Mouse (Mus musculus): Measurements from ENCODE around the gene Tns4. TPM values are rescaled to one million over a fixed set of nuclear protein-coding genes. Genes with fewer than 3 reads are reported as not detected.

Tns4 gene
- total RNA-seq, 1 experiment: 1.2 TPM

GRCm38 (mm10) chr11:99131463-99131840, 42.3 kb upstream of the Tns4 start:
- Histone ChIP-seq H3K27ac (ENCODE audit: insufficient read depth, low read depth, low read length, poor library complexity, severe bottlenecking) (no peak overlapping the region), H3K36me3 (ENCODE audit: control insufficient read depth, insufficient read depth, low read length, poor library complexity, severe bottlenecking) (no peaks in the 10 kb centered on the region), H3K4me3 (ENCODE audit: insufficient read depth in 1 of 2, low read depth in 1 of 2, low read length in 2 of 2, poor library complexity in 1 of 2, severe bottlenecking in 1 of 2) (peak overlapping the region in 1 of 2 experiments; percentile 42; a peak in 2 of 4 replicates), H3K4me1 (ENCODE audit: control insufficient read depth in 2 of 2, insufficient read depth in 2 of 2, low read length in 2 of 2, poor library complexity in 1 of 2) (peaks cover 21 to 30% of the 10 kb centered on the region in 2 experiments), H3K9me3 (ENCODE audit: control insufficient read depth, insufficient read depth, low read depth, low read length) (no peaks in the 10 kb centered on the region), H3K9ac (ENCODE audit: insufficient read depth, low read depth, low read length, poor library complexity, severe bottlenecking) (no peak overlapping the region)
- no peak for DNase-seq (ENCODE audit: low read depth, low spot score)
- TF ChIP-seq ZNF384 (IDR thresholded peaks at IDR 0.05; ENCODE audit: low read depth, low read length): no peak
- no peak for TF ChIP-seq HCFC1 (IDR thresholded peaks at IDR 0.05; ENCODE audit: borderline replicate concordance, insufficient read depth, low read length)
- no peak for TF ChIP-seq CHD2 (IDR thresholded peaks at IDR 0.05; ENCODE audit: low read depth, low read length)
- TF ChIP-seq ZC3H11A (IDR thresholded peaks at IDR 0.05; ENCODE audit: borderline replicate concordance, low read depth, low read length): no peak
- no peak for TF ChIP-seq MAFK (IDR thresholded peaks at IDR 0.05; ENCODE audit: insufficient read depth, low read depth, low read length)
- in situ Hi-C loops (cut with MboI; ENCODE audit: low sequenced_read_pairs in 2 of 2, unreplicated experiment in 2 of 2): no loop called here

- in situ Hi-C loops (cut with MboI; ENCODE audit: low sequenced_read_pairs in 2 of 2, unreplicated experiment in 2 of 2): no loop called here
- Histone ChIP-seq H3K36me3 (ENCODE audit: control insufficient read depth, insufficient read depth, low read length, poor library complexity, severe bottlenecking) (no peaks in the 10 kb centered on the region), H3K4me3 (ENCODE audit: insufficient read depth in 1 of 2, low read depth in 1 of 2, low read length in 2 of 2, poor library complexity in 1 of 2, severe bottlenecking in 1 of 2) (no peak overlapping the region), H3K9ac (ENCODE audit: insufficient read depth, low read depth, low read length, poor library complexity, severe bottlenecking) (no peak overlapping the region), H3K9me3 (ENCODE audit: control insufficient read depth, insufficient read depth, low read depth, low read length) (no peaks in the 10 kb centered on the region), H3K4me1 (ENCODE audit: control insufficient read depth in 2 of 2, insufficient read depth in 2 of 2, low read length in 2 of 2, poor library complexity in 1 of 2) (peaks cover 17 to 30% of the 10 kb centered on the region in 2 experiments), H3K27ac (ENCODE audit: insufficient read depth, low read depth, low read length, poor library complexity, severe bottlenecking) (no peak overlapping the region)
- no peak for DNase-seq (ENCODE audit: low read depth, low spot score)
- no peak for TF ChIP-seq MAFK (IDR thresholded peaks at IDR 0.05; ENCODE audit: insufficient read depth, low read depth, low read length)
Measured at GRCm38 (mm10) chr11:99130736-99131462, 41.8 kb upstream of the Tns4 start.

GRCm38 (mm10) chr11:99129287-99129686, 40.2 kb upstream of the Tns4 start:
- Histone ChIP-seq H3K36me3 (ENCODE audit: control insufficient read depth, insufficient read depth, low read length, poor library complexity, severe bottlenecking) (no peaks in the 10 kb centered on the region), H3K9me3 (ENCODE audit: control insufficient read depth, insufficient read depth, low read depth, low read length) (no peaks in the 10 kb centered on the region), H3K9ac (ENCODE audit: insufficient read depth, low read depth, low read length, poor library complexity, severe bottlenecking) (no peak overlapping the region), H3K27ac (ENCODE audit: insufficient read depth, low read depth, low read length, poor library complexity, severe bottlenecking) (no peak overlapping the region), H3K4me1 (ENCODE audit: control insufficient read depth in 2 of 2, insufficient read depth in 2 of 2, low read length in 2 of 2, poor library complexity in 1 of 2) (peaks cover 12 to 23% of the 10 kb centered on the region in 2 experiments; a peak in 3 of 4 replicates), H3K4me3 (ENCODE audit: insufficient read depth in 1 of 2, low read depth in 1 of 2, low read length in 2 of 2, poor library complexity in 1 of 2, severe bottlenecking in 1 of 2) (no peak overlapping the region)
- TF ChIP-seq CHD2 (IDR thresholded peaks at IDR 0.05; ENCODE audit: low read depth, low read length) (no peak), ZC3H11A (IDR thresholded peaks at IDR 0.05; ENCODE audit: borderline replicate concordance, low read depth, low read length) (no peak), HCFC1 (IDR thresholded peaks at IDR 0.05; ENCODE audit: borderline replicate concordance, insufficient read depth, low read length) (no peak), ZNF384 (IDR thresholded peaks at IDR 0.05; ENCODE audit: low read depth, low read length) (no peak), MAFK (IDR thresholded peaks at IDR 0.05; ENCODE audit: insufficient read depth, low read depth, low read length) (no peak)
- in situ Hi-C loops (cut with MboI; ENCODE audit: low sequenced_read_pairs in 2 of 2, unreplicated experiment in 2 of 2): no loop called here
- no peak for DNase-seq (ENCODE audit: low read depth, low spot score)

- in situ Hi-C loops (cut with MboI; ENCODE audit: low sequenced_read_pairs in 2 of 2, unreplicated experiment in 2 of 2): no loop called here
Measured at GRCm38 (mm10) chr11:99127785-99128682, 38.9 kb upstream of the Tns4 start.

More at GRCm38 (mm10) chr11:99127785-99128682, 38.9 kb upstream of the Tns4 start:
- DNase-seq (ENCODE audit: low read depth, low spot score): no peak
- no peak for TF ChIP-seq HCFC1 (IDR thresholded peaks at IDR 0.05; ENCODE audit: borderline replicate concordance, insufficient read depth, low read length)
- TF ChIP-seq CHD2 (IDR thresholded peaks at IDR 0.05; ENCODE audit: low read depth, low read length): no peak
- no peak for TF ChIP-seq ZC3H11A (IDR thresholded peaks at IDR 0.05; ENCODE audit: borderline replicate concordance, low read depth, low read length)
- no peak for TF ChIP-seq MAFK (IDR thresholded peaks at IDR 0.05; ENCODE audit: insufficient read depth, low read depth, low read length)
- TF ChIP-seq ZNF384 (IDR thresholded peaks at IDR 0.05; ENCODE audit: low read depth, low read length): no peak
- no peaks in the 10 kb centered on the region for H3K9me3 ChIP-seq (ENCODE audit: control insufficient read depth, insufficient read depth, low read depth, low read length)
- no peak overlapping the region for H3K4me3 ChIP-seq (ENCODE audit: insufficient read depth in 1 of 2, low read depth in 1 of 2, low read length in 2 of 2, poor library complexity in 1 of 2, severe bottlenecking in 1 of 2)
- H3K4me1 ChIP-seq (ENCODE audit: control insufficient read depth in 2 of 2, insufficient read depth in 2 of 2, low read length in 2 of 2, poor library complexity in 1 of 2): peaks cover 8 to 12% of the 10 kb centered on the region in 2 experiments; a peak in 2 of 4 replicates
- H3K9ac ChIP-seq (ENCODE audit: insufficient read depth, low read depth, low read length, poor library complexity, severe bottlenecking): no peak overlapping the region
- H3K27ac ChIP-seq (ENCODE audit: insufficient read depth, low read depth, low read length, poor library complexity, severe bottlenecking): no peak overlapping the region
- no peaks in the 10 kb centered on the region for H3K36me3 ChIP-seq (ENCODE audit: control insufficient read depth, insufficient read depth, low read length, poor library complexity, severe bottlenecking)

Measured in ES-E14 (cell line).